Mouse (Mus musculus) heart, postnatal 0 days (tissue): ENCODE results near the gene March1.

Experiments used
- CTCF ChIP-seq: IDR thresholded peaks from 2 replicates; pipeline ENCODE4 v1.5.1; 2016; ENCODE audit warnings: antibody characterized with exemption, control low read depth, low read depth
- EP300 ChIP-seq: IDR thresholded peaks from 2 replicates; pipeline ENCODE4 v1.6.1; 2016; ENCODE audit warnings: antibody characterized with exemption, low read depth

DNA sequence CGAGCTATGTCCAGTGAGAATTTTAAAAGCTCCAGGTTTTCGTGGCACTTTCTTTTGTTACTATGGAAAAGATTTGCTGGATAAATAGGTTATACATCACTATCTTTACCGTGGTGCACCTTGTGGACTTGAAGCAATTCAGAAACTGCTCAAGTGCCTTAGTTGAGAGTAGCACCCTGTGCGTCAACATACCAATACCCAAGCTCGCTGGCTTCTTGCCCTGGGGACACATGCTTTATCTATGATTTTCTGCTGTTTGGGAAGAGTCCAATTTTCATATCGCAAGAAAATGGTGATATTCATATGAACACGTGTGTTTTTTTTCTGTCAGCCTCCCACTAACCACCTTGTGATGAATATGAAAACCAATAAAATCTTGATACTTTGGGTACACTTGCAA lies 1.3 kb downstream of the March1 start:
- TF ChIP-seq CTCF (no peak), EP300 (no peak)
